Mouse (Mus musculus) embryo, embryonic 11.5 days (tissue): ENCODE measurements around the gene Zfp740.

Experiments used
- DNase-seq: peaks from one replicate; pipeline ENCODE4 v3.0.0-alpha.2; 2012; ENCODE audit warnings: low read depth, low spot score

Zfp740 gene

GRCm38 (mm10) chr15:102248131-102248811 is 45.2 kb downstream of the Zfp740 start:
- no peak for DNase-seq

GRCm38 (mm10) chr15:102248812-102249191 is 45.8 kb downstream of the Zfp740 start:
- no peak for DNase-seq

- no peak for DNase-seq
Observed at GRCm38 (mm10) chr15:102249251-102249691, 46.2 kb downstream of the Zfp740 start.

GRCm38 (mm10) chr15:102249967-102250366 is 46.9 kb downstream of the Zfp740 start:
- no peak for DNase-seq

- no peak for DNase-seq
Observed at GRCm38 (mm10) chr15:102250521-102250920, 47.5 kb downstream of the Zfp740 start.

GRCm38 (mm10) chr15:102255547-102256255 is 52.7 kb downstream of the Zfp740 start:
- no peak for DNase-seq

- no peak for DNase-seq
Observed at GRCm38 (mm10) chr15:102256431-102257201, 53.6 kb downstream of the Zfp740 start.

- no peak for DNase-seq
Observed at GRCm38 (mm10) chr15:102257202-102258075, 54.4 kb downstream of the Zfp740 start, which contains the start of gene Rarg. Gene Rarg, minus strand, starts transcription at chr15:102257517.

- DNase-seq, result no peak
Observed at GRCm38 (mm10) chr15:102258076-102258470, 55.0 kb downstream of the Zfp740 start.

GRCm38 (mm10) chr15:102258581-102259253 is 55.7 kb downstream of the Zfp740 start:
- DNase-seq, result no peak

GRCm38 (mm10) chr15:102262582-102262981 is 59.5 kb downstream of the Zfp740 start:
- no peak for DNase-seq

GRCm38 (mm10) chr15:102263037-102263436 is 60.0 kb downstream of the Zfp740 start:
- no peak for DNase-seq
